8 mouse cellular contexts compared by ENCODE assay signal in genomic region chr6:148895773-148896506, GRCm38 (mm10). TPM values are rescaled to one million over a fixed set of nuclear protein-coding genes. Genes with fewer than 3 reads are reported as not detected.
DNase-seq lines count a peak whose midpoint lies in the region; ATAC-seq and TF ChIP-seq lines count a peak whose summit lies in the region.

TSS of gene Caprin2 (minus strand) at chr6:148896237.

- DNase-seq in forebrain, embryonic 14.5 days (ENCODE audit: low spot score), result peak; percentile 98
- DNase-seq in heart, postnatal 14 days, result peak; percentile 90 to 94
- peak; percentile 86 for DNase-seq in layer of hippocampus, adult 11-12 months (ENCODE audit: low spot score)
- peak; percentile 89 to 91 for DNase-seq in lung, adult 18-20 months
- peak; percentile 96 for DNase-seq in testis, postnatal 14 days (ENCODE audit: low spot score)

- TF ChIP-seq POLR2A in ES-Bruce4 (IDR thresholded peaks at IDR 0.05; ENCODE audit: insufficient read depth, low read length), result peak; percentile 98

- peak within 1 kb of the TSS; percentile 89 for H3K4me3 ChIP-seq in ES-Bruce4 (ENCODE audit: low read depth, low read length)
- peak within 1 kb of the TSS; percentile 76 for H3K4me3 ChIP-seq in forebrain, embryonic 14.5 days (ENCODE audit: low read depth, low read length)
- peak within 1 kb of the TSS; percentile 81 for H3K4me3 ChIP-seq in neural tube, embryonic 15.5 days (replicated peaks)

- ATAC-seq in cerebellum, adult (ENCODE audit: insufficient number of reproducible peaks, low FRiP score, low TSS enrichment), result peak; percentile 96
- peak; percentile 99 for ATAC-seq in forebrain, embryonic 14.5 days
- ATAC-seq in neural tube, embryonic 15.5 days (ENCODE audit: low FRiP score), result peak; percentile 100

- H3K9ac ChIP-seq in ES-Bruce4 (ENCODE audit: low read depth, poor library complexity, severe bottlenecking), result peak within 1 kb of the TSS; percentile 85
- H3K9ac ChIP-seq in forebrain, embryonic 14.5 days (ENCODE audit: low read length), result peak within 1 kb of the TSS; percentile 77
- H3K9ac ChIP-seq in neural tube, embryonic 15.5 days (replicated peaks), result peak within 1 kb of the TSS; percentile 69

- intact Hi-C loops in heart, postnatal 14 days (cut with DNase I), result loop anchor here (5.0 kb wide), 2 partner anchors 46 to 64 kb away; partner anchors contain the start of gene Ipo8

- H3K36me3 ChIP-seq in ES-Bruce4 (ENCODE audit: control insufficient read depth, insufficient read depth, low read length, poor library complexity, severe bottlenecking), result no peaks in the 10 kb centered on the region
- no peaks in the 10 kb centered on the region for H3K36me3 ChIP-seq in forebrain, embryonic 14.5 days (ENCODE audit: control insufficient read depth, insufficient read depth, low read length)
- no peaks in the 10 kb centered on the region for H3K36me3 ChIP-seq in neural tube, embryonic 15.5 days

- H3K4me2 ChIP-seq in forebrain, embryonic 14.5 days (ENCODE audit: low read length), result peak within 1 kb of the TSS; percentile 92
- H3K4me2 ChIP-seq in neural tube, embryonic 15.5 days, result peak within 1 kb of the TSS; percentile 87

- peaks cover 2% of the 10 kb centered on the region for H3K4me1 ChIP-seq in ES-Bruce4 (ENCODE audit: control insufficient read depth, insufficient read depth, low read length)
- 0 out of 2 replicates have a peak, but pooled peaks cover 3% of the 10 kb centered on the region for H3K4me1 ChIP-seq in forebrain, embryonic 14.5 days (ENCODE audit: control insufficient read depth, insufficient read depth, low read length)
- H3K4me1 ChIP-seq in neural tube, embryonic 15.5 days, result peaks cover 13% of the 10 kb centered on the region

- peak within 1 kb of the TSS; percentile 80 for H3K27ac ChIP-seq in ES-Bruce4 (ENCODE audit: insufficient read depth, low read length)
- peak within 1 kb of the TSS; percentile 85 for H3K27ac ChIP-seq in forebrain, embryonic 14.5 days (ENCODE audit: low read depth, low read length)
- H3K27ac ChIP-seq in neural tube, embryonic 15.5 days (replicated peaks), result peak within 1 kb of the TSS; percentile 95

- H3K9me3 ChIP-seq in ES-Bruce4 (replicated peaks; ENCODE audit: control insufficient read depth, insufficient read depth, low read length, poor library complexity, severe bottlenecking), result no peaks in the 10 kb centered on the region
- H3K9me3 ChIP-seq in forebrain, embryonic 14.5 days (replicated peaks; ENCODE audit: control insufficient read depth, low read length), result no peaks in the 10 kb centered on the region
- no peaks in the 10 kb centered on the region for H3K9me3 ChIP-seq in neural tube, embryonic 15.5 days (replicated peaks)

- TF ChIP-seq EP300 in ES-Bruce4 (IDR thresholded peaks at IDR 0.05; ENCODE audit: insufficient read depth, low read depth, low read length), result 0 out of 2 replicates have a peak, but pooled peaks have one; percentile 64

- WGBS in forebrain, embryonic 14.5 days, result under 1% methylated on average over 59 of the region's 65 CpGs
- under 1% methylated on average over 65 of the region's 65 CpGs for WGBS in neural tube, embryonic 15.5 days

- no peaks in the 10 kb centered on the region for H3K27me3 ChIP-seq in ES-Bruce4 (ENCODE audit: control insufficient read depth, insufficient read depth, low read length, poor library complexity, severe bottlenecking)
- no peaks in the 10 kb centered on the region for H3K27me3 ChIP-seq in forebrain, embryonic 14.5 days (replicated peaks; ENCODE audit: control insufficient read depth, insufficient read depth, low read length)
- no peaks in the 10 kb centered on the region for H3K27me3 ChIP-seq in neural tube, embryonic 15.5 days (replicated peaks)

- TF ChIP-seq CTCF in ES-Bruce4 (IDR thresholded peaks at IDR 0.05; ENCODE audit: low read depth, low read length), result no peak

RNA-seq across cellular contexts. Expression of gene Caprin2, which starts in this region (rescaled TPM):
- polyA plus RNA-seq in ES-Bruce4 (2011; ENCODE audit: insufficient read depth, insufficient read length, low read depth, missing spikeins), result 44.0 and 44.6 TPM in 2 replicates
- 5.0 and 6.3 TPM in 2 replicates for polyA plus RNA-seq in forebrain, embryonic 14.5 days (2014; fragmentation: Nextera tagmentation; extraction: Ambion mirVana)
- total RNA-seq in heart, postnatal 14 days (2021), result 1 to 10 TPM; 5.7 to 6.5 TPM
- 10.6 and 12.9 TPM in 2 replicates for polyA plus RNA-seq in neural tube, embryonic 15.5 days (2015; fragmentation: Nextera tagmentation; extraction: Ambion mirVana)

Comparison
In these comparisons a context has a peak if more than half of its experiments do, and no peak if none do; other contexts are left out.
1. Peak in every context shown above with its lines: DNase-seq, ATAC-seq, H3K4me3 ChIP-seq and H3K27ac ChIP-seq.